Mouse (Mus musculus) kidney, embryonic 14.5 days (tissue): Measurements from ENCODE around the gene Il34. TPM values are rescaled to one million over a fixed set of nuclear protein-coding genes. Genes with fewer than 3 reads are reported as not detected.

ENCODE experiments used
- ATAC-seq: fragments of 200-750 bp; cut with Nextera tagmentation; 2 replicates; pipeline ENCODE4 v1.8.0; 2017; ENCODE audit warnings: moderate number of reproducible peaks, mild to moderate bottlenecking, moderate TSS enrichment, moderate library complexity; ENCODE audit not compliant: low FRiP score, low TSS enrichment
- H3K27ac ChIP-seq: fragments of 300-500 bp; sonication (generic); 2 replicates; pipeline ENCODE4 v1.5.1; 2014; ENCODE audit warnings: low read depth, mild to moderate bottlenecking, low read length, moderate library complexity, mixed read lengths
- H3K27me3 ChIP-seq: fragments of 300-500 bp; sonication (generic); 2 replicates; pipeline ENCODE4 v1.6.1; 2014; ENCODE audit warnings: mild to moderate bottlenecking, low read length; ENCODE audit not compliant: control insufficient read depth, insufficient read depth
- H3K36me3 ChIP-seq: fragments of 300-500 bp; sonication (generic); 2 replicates; pipeline ENCODE4 v1.6.1; 2014; ENCODE audit warnings: low read length, mixed read lengths; ENCODE audit not compliant: control insufficient read depth, insufficient read depth
- H3K4me1 ChIP-seq: fragments of 300-500 bp; sonication (generic); 2 replicates; pipeline ENCODE4 v1.6.1; 2014; ENCODE audit warnings: low read length, mixed read lengths; ENCODE audit not compliant: control insufficient read depth, insufficient read depth
- H3K4me2 ChIP-seq: fragments of 300-500 bp; sonication (generic); replicated peaks from 2 replicates; pipeline ENCODE4 v1.6.1; 2014; ENCODE audit warnings: low read depth, mild to moderate bottlenecking, low read length
- H3K4me3 ChIP-seq: fragments of 300-500 bp; sonication (generic); 2 replicates; pipeline ENCODE4 v1.5.1; 2014; ENCODE audit warnings: mild to moderate bottlenecking, low read length
- H3K9ac ChIP-seq: fragments of 300-500 bp; sonication (generic); 2 replicates; pipeline ENCODE4 v1.6.1; 2014; ENCODE audit warnings: low read depth, mild to moderate bottlenecking, low read length, moderate library complexity
- H3K9me3 ChIP-seq: fragments of 300-500 bp; sonication (generic); 2 replicates; pipeline ENCODE4 v1.6.1; 2016; ENCODE audit warnings: low read length; ENCODE audit not compliant: control insufficient read depth
- WGBS: fragments of 180-500 bp; shearing (Covaris S2); extraction: QIAGEN DNeasy Blood & Tissue Kit; methylation state at CpG from one replicate; pipeline ENCODE4 v1.1.7; 2014; 5-methylcytosine and 5-hydroxymethylcytosine counted together
- polyA plus RNA-seq: library from polyadenylated mRNA; unstranded; fragments of >200 nt; fragmentation: Nextera tagmentation; extraction: Ambion mirVana; gene quantifications from 2 replicates; pipeline ENCODE4 v1.2.1, GENCODE M21; 2014

The Il34 gene
- polyA plus RNA-seq, 1 experiment from 2014 or later, result 1.7 TPM

- WGBS, result 61% methylated on average over 8 of the region's 8 CpGs
- H3K27me3 ChIP-seq, result no peaks in the 10 kb centered on the region
- no peak overlapping the region for H3K4me2 ChIP-seq
- H3K36me3 ChIP-seq, result 0 out of 2 replicates have a peak, but pooled peaks cover 7% of the 10 kb centered on the region
- ATAC-seq, result no peak
- H3K4me1 ChIP-seq, result peaks cover 67% of the 10 kb centered on the region
- H3K9ac ChIP-seq, result no peak overlapping the region
- H3K27ac ChIP-seq, result peak overlapping the region; percentile 55; the same call in 1 of the 2 replicates
- no peak overlapping the region for H3K4me3 ChIP-seq
- no peaks in the 10 kb centered on the region for H3K9me3 ChIP-seq
Observed at GRCm38 (mm10) chr8:110718209-110718968, 87.3 kb downstream of the Il34 start.

GRCm38 (mm10) chr8:110717131-110717530, 88.6 kb downstream of the Il34 start:
- H3K9me3 ChIP-seq, result no peaks in the 10 kb centered on the region
- no peaks in the 10 kb centered on the region for H3K27me3 ChIP-seq
- H3K36me3 ChIP-seq, result peaks cover 12% of the 10 kb centered on the region
- no peak overlapping the region for H3K4me3 ChIP-seq
- peaks cover 55% of the 10 kb centered on the region for H3K4me1 ChIP-seq
- ATAC-seq, result no peak
- 32% methylated on average over 7 of the region's 7 CpGs for WGBS
- H3K4me2 ChIP-seq, result no peak overlapping the region
- H3K27ac ChIP-seq, result peak overlapping the region; percentile 9; the same call in 1 of the 2 replicates
- H3K9ac ChIP-seq, result peak overlapping the region; percentile 34; the same call in 1 of the 2 replicates

GRCm38 (mm10) chr8:110716075-110716474, 89.6 kb downstream of the Il34 start:
- Histone ChIP-seq H3K9ac (no peak overlapping the region; the same call in 1 of the 2 replicates), H3K4me1 (peaks cover 60% of the 10 kb centered on the region), H3K4me2 (no peak overlapping the region), H3K4me3 (no peak overlapping the region), H3K9me3 (no peaks in the 10 kb centered on the region), H3K36me3 (peaks cover 20% of the 10 kb centered on the region), H3K27me3 (no peaks in the 10 kb centered on the region), H3K27ac (no peak overlapping the region)
- no peak for ATAC-seq
- WGBS, result 55% methylated on average over 4 of the region's 4 CpGs

GRCm38 (mm10) chr8:110714827-110715519, 90.8 kb downstream of the Il34 start:
- Histone ChIP-seq H3K27me3 (no peaks in the 10 kb centered on the region), H3K36me3 (peaks cover 20% of the 10 kb centered on the region), H3K9ac (no peak overlapping the region), H3K27ac (peak overlapping the region; percentile 53; the same call in 1 of the 2 replicates), H3K4me1 (peaks cover 49% of the 10 kb centered on the region), H3K4me3 (no peak overlapping the region), H3K9me3 (no peaks in the 10 kb centered on the region), H3K4me2 (no peak overlapping the region)
- ATAC-seq, result no peak
- 81% methylated on average over 15 of the region's 15 CpGs for WGBS

GRCm38 (mm10) chr8:110713073-110713472, 92.7 kb downstream of the Il34 start:
- Histone ChIP-seq H3K9me3 (no peaks in the 10 kb centered on the region), H3K4me3 (no peak overlapping the region), H3K27me3 (no peaks in the 10 kb centered on the region), H3K9ac (no peak overlapping the region), H3K4me2 (no peak overlapping the region), H3K27ac (no peak overlapping the region), H3K36me3 (peaks cover 20% of the 10 kb centered on the region), H3K4me1 (peaks cover 30% of the 10 kb centered on the region)
- no peak for ATAC-seq
- WGBS, result 94% methylated on average over 7 of the region's 7 CpGs

- no peak overlapping the region for H3K4me2 ChIP-seq
- no peaks in the 10 kb centered on the region for H3K9me3 ChIP-seq
- WGBS, result 70% methylated on average over 13 of the region's 13 CpGs
- H3K9ac ChIP-seq, result no peak overlapping the region
- peaks cover 15% of the 10 kb centered on the region for H3K4me1 ChIP-seq
- peaks cover 20% of the 10 kb centered on the region for H3K36me3 ChIP-seq
- H3K27ac ChIP-seq, result peak overlapping the region; percentile 66; the same call in 1 of the 2 replicates
- ATAC-seq, result no peak
- H3K4me3 ChIP-seq, result no peak overlapping the region
- no peaks in the 10 kb centered on the region for H3K27me3 ChIP-seq
Observed at GRCm38 (mm10) chr8:110711271-110711934, 94.3 kb downstream of the Il34 start.

GRCm38 (mm10) chr8:110710593-110710992, 95.1 kb downstream of the Il34 start:
- Histone ChIP-seq H3K4me1 (peaks cover 8% of the 10 kb centered on the region), H3K9ac (no peak overlapping the region), H3K9me3 (no peaks in the 10 kb centered on the region), H3K4me3 (no peak overlapping the region), H3K27ac (peak overlapping the region; percentile 24; the same call in 1 of the 2 replicates), H3K27me3 (no peaks in the 10 kb centered on the region), H3K36me3 (peaks cover 20% of the 10 kb centered on the region), H3K4me2 (no peak overlapping the region)
- ATAC-seq, result no peak
- 54% methylated on average over 3 of the region's 3 CpGs for WGBS

- Histone ChIP-seq H3K9me3 (no peaks in the 10 kb centered on the region), H3K4me2 (no peak overlapping the region), H3K4me1 (peaks cover 27% of the 10 kb centered on the region), H3K36me3 (peaks cover 14% of the 10 kb centered on the region), H3K27me3 (no peaks in the 10 kb centered on the region), H3K4me3 (no peak overlapping the region), H3K27ac (no peak overlapping the region), H3K9ac (no peak overlapping the region)
- ATAC-seq, result no peak
- WGBS, result 86% methylated on average over 11 of the region's 11 CpGs
Observed at GRCm38 (mm10) chr8:110708429-110708828, 97.3 kb downstream of the Il34 start.
